In the genomic region with DNA sequence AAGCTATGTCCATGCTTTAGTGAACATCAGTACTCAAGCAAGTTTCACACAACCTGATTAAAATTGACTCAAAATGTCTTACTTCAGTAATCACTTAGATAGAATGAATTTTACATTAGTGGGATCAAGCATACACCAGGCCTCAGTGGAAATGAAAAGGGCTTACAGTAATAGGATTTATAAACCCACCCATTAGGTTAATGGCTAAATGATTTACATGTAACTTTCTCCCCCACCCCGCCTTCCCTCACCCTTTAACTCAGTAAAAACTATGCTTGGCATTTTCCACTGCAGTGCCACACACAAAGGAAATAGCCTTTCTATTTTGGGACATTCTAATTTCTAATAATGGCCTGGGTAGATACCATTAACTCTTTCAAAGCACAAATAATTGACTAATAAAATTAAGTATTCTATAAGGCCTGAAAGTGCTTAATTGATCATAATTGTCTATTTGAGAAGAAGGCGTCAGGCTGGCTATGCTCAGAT, we compare ENCODE assay signal across 25 mouse cellular contexts.
A peak's percentile ranks its signal among the peaks of the same experiment; 100 is the strongest.
DNase-seq lines count a peak whose midpoint lies in the region; ATAC-seq and TF ChIP-seq lines count a peak whose summit lies in the region.
"Had no signal": no experiment of that assay in that cellular context is flagged by ENCODE, and none has a peak within 500 bp of the region (broad histone marks: within the 10 kb centered on the region; RNA-seq: fewer than 3 reads in every experiment).

No protein-coding gene starts in this region.

- no peaks in the 10 kb centered on the region for H3K9me3 ChIP-seq in heart, embryonic 13.5 days
- no peaks in the 10 kb centered on the region for H3K9me3 ChIP-seq in kidney, embryonic 16.5 days (ENCODE audit: low read length)
- H3K9me3 ChIP-seq in kidney, embryonic 15.5 days (replicated peaks), result no peaks in the 10 kb centered on the region
- H3K9me3 ChIP-seq: forebrain, embryonic 12.5 days; G1E; limb, embryonic 15.5 days; megakaryocyte, embryonic 14.5 days; midbrain, embryonic 13.5 days had no signal

- peak overlapping the region; percentile 71 for H3K27ac ChIP-seq in heart, embryonic 13.5 days (replicated peaks)
- H3K27ac ChIP-seq in kidney, adult 2 months (ENCODE audit: insufficient read depth, low read depth, low read length), result no peak overlapping the region
- H3K27ac ChIP-seq in kidney, embryonic 16.5 days (ENCODE audit: low read length), result no peak overlapping the region
- no peak overlapping the region for H3K27ac ChIP-seq in kidney, embryonic 15.5 days
- H3K27ac ChIP-seq: forebrain, embryonic 12.5 days; hindbrain, postnatal 0 days; limb, embryonic 15.5 days; liver, embryonic 14.5 days; midbrain, embryonic 13.5 days had no signal

- no peak overlapping the region for H3K9ac ChIP-seq in heart, embryonic 13.5 days
- H3K9ac ChIP-seq in kidney, embryonic 16.5 days (replicated peaks; ENCODE audit: low read length), result no peak overlapping the region
- H3K9ac ChIP-seq in kidney, embryonic 15.5 days, result no peak overlapping the region
- H3K9ac ChIP-seq: forebrain, embryonic 12.5 days; limb, embryonic 15.5 days; liver, embryonic 14.5 days; lung, embryonic 14.5 days; midbrain, embryonic 13.5 days had no signal

- no peak for TF ChIP-seq POLR2A in kidney, adult 2 months (IDR thresholded peaks at IDR 0.05; ENCODE audit: low read depth, low read length)

- TF ChIP-seq CTCF in kidney, adult 2 months (conservative IDR thresholded peaks at IDR 0.05; ENCODE audit: insufficient read depth, insufficient read length, low read depth, low read length), result no peak

- ATAC-seq in heart, embryonic 13.5 days (ENCODE audit: extremely low read depth, insufficient number of reproducible peaks, low FRiP score, low TSS enrichment), result no peak
- no peak for ATAC-seq in kidney, embryonic 16.5 days (ENCODE audit: low FRiP score, low TSS enrichment)
- 0 out of 2 replicates have a peak, but pooled peaks have one; percentile 62 for ATAC-seq in kidney, embryonic 15.5 days (replicated peaks; ENCODE audit: low FRiP score)
- ATAC-seq: hindbrain, postnatal 0 days; intestine, embryonic 16.5 days; midbrain, embryonic 13.5 days had no signal

- H3K4me3 ChIP-seq in heart, embryonic 13.5 days, result no peak overlapping the region
- no peak overlapping the region for H3K4me3 ChIP-seq in kidney, adult 2 months (ENCODE audit: insufficient read depth, low read depth, low read length)
- no peak overlapping the region for H3K4me3 ChIP-seq in kidney, embryonic 16.5 days (ENCODE audit: low read length)
- no peak overlapping the region for H3K4me3 ChIP-seq in kidney, embryonic 15.5 days (replicated peaks)
- H3K4me3 ChIP-seq: forebrain, embryonic 12.5 days; limb, embryonic 15.5 days; megakaryocyte, embryonic 14.5 days; midbrain, embryonic 13.5 days had no signal

- 0 out of 2 replicates have a peak overlapping the region, but pooled peaks have one; percentile 22 for H3K4me2 ChIP-seq in heart, embryonic 13.5 days
- no peak overlapping the region for H3K4me2 ChIP-seq in kidney, embryonic 16.5 days (replicated peaks; ENCODE audit: low read depth, low read length)
- H3K4me2 ChIP-seq in kidney, embryonic 15.5 days, result no peak overlapping the region
- H3K4me2 ChIP-seq: forebrain, embryonic 12.5 days; limb, embryonic 15.5 days; lung, embryonic 14.5 days; midbrain, embryonic 13.5 days had no signal

- H3K36me3 ChIP-seq in heart, embryonic 13.5 days, result no peaks in the 10 kb centered on the region
- no peaks in the 10 kb centered on the region for H3K36me3 ChIP-seq in kidney, adult 2 months (ENCODE audit: control insufficient read depth, insufficient read depth, low read length)
- no peaks in the 10 kb centered on the region for H3K36me3 ChIP-seq in kidney, embryonic 16.5 days (ENCODE audit: insufficient read depth, low read length)
- no peaks in the 10 kb centered on the region for H3K36me3 ChIP-seq in kidney, embryonic 15.5 days
- H3K36me3 ChIP-seq: forebrain, embryonic 12.5 days; limb, embryonic 15.5 days; midbrain, embryonic 13.5 days had no signal

- no peak for DNase-seq in heart, postnatal 14 days
- peak; percentile 3 for DNase-seq in kidney, adult 2 months
- DNase-seq in spleen, postnatal 10 days (ENCODE audit: low spot score in 2 of 2), result no peak
- no peak for DNase-seq in lung, postnatal 36 days
- DNase-seq: adrenal gland, adult 2 months; B cell, adult 2 months; cerebellum, adult 11-12 months; cerebellum, postnatal 14 days; left cerebral cortex, postnatal 4 days; lung, embryonic 14.5 days; right cerebral cortex, postnatal 25 days; spleen, adult 18-20 months; thymus, postnatal 14 days had no signal

- no peaks in the 10 kb centered on the region for H3K27me3 ChIP-seq in heart, embryonic 13.5 days (replicated peaks)
- H3K27me3 ChIP-seq in kidney, adult 2 months (replicated peaks; ENCODE audit: control insufficient read depth, insufficient read depth, low read length), result no peaks in the 10 kb centered on the region
- no peaks in the 10 kb centered on the region for H3K27me3 ChIP-seq in kidney, embryonic 16.5 days (ENCODE audit: insufficient read depth, low read length)
- no peaks in the 10 kb centered on the region for H3K27me3 ChIP-seq in kidney, embryonic 15.5 days
- H3K27me3 ChIP-seq: CH12.LX; forebrain, embryonic 12.5 days; limb, embryonic 15.5 days; midbrain, embryonic 13.5 days had no signal

- no peaks in the 10 kb centered on the region for H3K4me1 ChIP-seq in heart, embryonic 13.5 days
- H3K4me1 ChIP-seq in kidney, adult 2 months (ENCODE audit: control insufficient read depth, insufficient read depth, low read length), result no peaks in the 10 kb centered on the region
- H3K4me1 ChIP-seq in kidney, embryonic 16.5 days (ENCODE audit: insufficient read depth, low read length), result no peaks in the 10 kb centered on the region
- H3K4me1 ChIP-seq in kidney, embryonic 15.5 days, result no peaks in the 10 kb centered on the region
- H3K4me1 ChIP-seq: forebrain, embryonic 12.5 days; limb, embryonic 15.5 days; midbrain, embryonic 13.5 days had no signal

- intact Hi-C loops in heart, postnatal 14 days (cut with DNase I), result no loop called here

- 62% methylated on average over 2 of the region's 2 CpGs for WGBS in heart, embryonic 13.5 days
- WGBS in kidney, adult 2 months, result 54% methylated on average over 2 of the region's 2 CpGs
- 58% methylated on average over 2 of the region's 2 CpGs for WGBS in kidney, embryonic 16.5 days
- WGBS in kidney, embryonic 15.5 days, result 61% methylated on average over 2 of the region's 2 CpGs
